Mouse (Mus musculus) sigmoid colon, adult 10 weeks (tissue): ENCODE results near the gene Olfr1240. TPM values are rescaled to one million over a fixed set of nuclear protein-coding genes. Genes with fewer than 3 reads are reported as not detected.

Experiments used
- polyA plus RNA-seq: library from polyadenylated mRNA; stranded (reverse); fragments of 350-450 nt; fragmentation: Illumina TruSeq; extraction: RNeasy Lipid Tissue Mini Kit (QIAGEN cat#74804); gene quantifications from one replicate; pipeline ENCODE4 v1.2.3, GENCODE M21; 2014; ENCODE audit warnings: low read depth, low replicate concordance

The Olfr1240 gene
- not detected for polyA plus RNA-seq

DNA sequence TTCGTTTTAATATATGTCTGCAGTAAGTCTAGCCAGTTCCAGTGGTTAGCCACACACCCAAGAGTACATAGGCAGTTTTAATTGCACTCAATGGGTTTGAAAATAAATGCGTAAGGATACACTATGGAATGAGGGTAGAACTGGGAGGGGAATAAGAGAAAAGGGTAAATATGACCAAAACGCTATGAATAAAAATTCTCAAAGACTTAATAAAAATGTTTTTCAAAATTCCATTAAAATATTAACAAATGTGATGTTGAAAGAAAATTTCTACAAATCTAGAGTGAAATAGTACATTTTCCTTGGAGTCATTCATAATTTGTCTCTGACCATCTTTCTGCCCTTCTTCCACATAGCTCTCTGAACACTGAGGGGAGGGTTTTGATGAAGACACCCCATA, at the start of gene Olfr1240:
Gene Olfr1240 (minus strand): TSS at position 101 of the 400 bp plus-strand sequence.

DNA sequence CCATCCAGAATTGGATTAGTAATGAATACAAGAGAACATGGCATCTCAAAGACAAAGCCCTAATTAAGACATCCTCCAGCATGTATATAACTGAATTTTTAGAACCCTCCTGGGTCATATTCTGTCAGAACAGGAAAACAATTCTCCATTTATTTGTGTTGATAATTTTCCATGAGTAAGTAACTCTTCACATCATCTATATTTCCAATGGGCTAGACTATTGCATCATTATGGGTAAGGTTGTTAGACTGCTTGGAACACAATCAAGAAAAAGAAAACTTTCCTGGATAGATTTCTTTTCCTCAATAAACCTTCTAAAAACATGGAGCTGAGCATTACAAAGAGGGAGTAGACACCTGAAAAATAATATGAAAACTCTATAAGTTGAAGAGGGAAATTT, 44.2 kb upstream of the Olfr1240 start, which contains the start of gene Olfr1241:
Gene Olfr1241 (minus strand): TSS at position 101 of the 400 bp plus-strand sequence.

DNA sequence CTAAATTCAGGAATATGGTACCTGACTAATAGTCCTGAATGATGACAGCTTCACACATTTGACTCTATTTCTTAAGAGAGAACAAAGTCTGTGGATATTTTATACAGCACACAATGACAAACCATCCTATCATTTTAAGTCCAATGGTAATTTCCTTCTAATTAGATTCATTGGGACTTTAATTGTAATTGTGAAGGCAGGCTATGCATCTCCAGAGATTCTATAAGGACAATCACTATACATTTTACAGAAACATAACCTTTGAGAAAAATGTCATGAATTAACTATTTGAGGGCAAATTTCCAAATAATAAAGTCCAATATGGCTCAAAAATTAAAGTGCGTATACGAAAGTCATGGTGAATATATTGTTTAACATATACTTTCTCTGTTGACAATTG, 22.5 kb downstream of the Olfr1240 start, which contains the start of gene Olfr1239:
Gene Olfr1239 (minus strand): TSS at position 101 of the 400 bp plus-strand sequence.

DNA sequence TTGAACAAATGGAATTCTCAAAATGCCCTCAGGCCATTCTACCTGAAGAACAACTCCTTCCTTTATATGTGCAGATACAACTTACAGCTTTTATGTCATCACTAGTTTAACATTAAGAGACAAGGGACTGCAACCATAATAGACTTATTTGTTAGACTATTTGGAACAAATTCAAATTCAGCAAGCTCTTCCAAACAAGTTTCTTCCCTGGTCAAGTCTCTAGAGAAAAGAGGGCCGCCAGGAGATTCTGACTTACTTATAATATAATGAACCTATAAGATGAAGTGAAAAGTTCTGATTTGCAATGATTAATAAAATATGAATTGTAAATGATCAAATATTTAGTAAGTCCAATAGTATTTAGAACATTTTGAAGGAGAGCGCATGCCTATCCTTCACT, 33.2 kb downstream of the Olfr1240 start, which contains the start of gene Olfr1238:
Gene Olfr1238 (minus strand): TSS at position 101 of the 400 bp plus-strand sequence.

Other genes with a start within 250 kb of the Olfr1240 start
- 0.09 TPM for gene Olfr1226, start 243.0 kb downstream of the Olfr1240 start, polyA plus RNA-seq
- gene Olfr1228, start 188.9 kb downstream of the Olfr1240 start, polyA plus RNA-seq: not detected
- gene Olfr1229, start 155.0 kb downstream of the Olfr1240 start, polyA plus RNA-seq: not detected
- not detected for gene Olfr1230, start 145.7 kb downstream of the Olfr1240 start, polyA plus RNA-seq
- gene Olfr1231, start 135.9 kb downstream of the Olfr1240 start, polyA plus RNA-seq: not detected
- not detected for gene Olfr1232, start 113.3 kb downstream of the Olfr1240 start, polyA plus RNA-seq
- gene Olfr1233, start 100.6 kb downstream of the Olfr1240 start, polyA plus RNA-seq: not detected
- not detected for gene Olfr1234, start 78.1 kb downstream of the Olfr1240 start, polyA plus RNA-seq
- gene Olfr1238, start 33.3 kb downstream of the Olfr1240 start, polyA plus RNA-seq: not detected
- not detected for gene Olfr1239, start 22.6 kb downstream of the Olfr1240 start, polyA plus RNA-seq
- not detected for gene Olfr1241, start 44.1 kb upstream of the Olfr1240 start, polyA plus RNA-seq
- gene Olfr1242, start 55.3 kb upstream of the Olfr1240 start, polyA plus RNA-seq: not detected
- gene Olfr1243, start 88.5 kb upstream of the Olfr1240 start, polyA plus RNA-seq: not detected
- not detected for gene Olfr1245, start 135.4 kb upstream of the Olfr1240 start, polyA plus RNA-seq
- gene Olfr1246, start 150.2 kb upstream of the Olfr1240 start, polyA plus RNA-seq: not detected
- not detected for gene Olfr1247, start 171.1 kb upstream of the Olfr1240 start, polyA plus RNA-seq
- not detected for gene Olfr1248, start 175.2 kb upstream of the Olfr1240 start, polyA plus RNA-seq
- gene Olfr1249, start 192.0 kb upstream of the Olfr1240 start, polyA plus RNA-seq: not detected
- gene Olfr1250, start 218.5 kb upstream of the Olfr1240 start, polyA plus RNA-seq: not detected
- not detected for gene Olfr1251, start 228.9 kb upstream of the Olfr1240 start, polyA plus RNA-seq